Mouse (Mus musculus): Measurements from ENCODE around the gene Arfgap1.
A peak's percentile ranks its signal among the peaks of the same experiment; 100 is the strongest.

The Arfgap1 gene

DNA sequence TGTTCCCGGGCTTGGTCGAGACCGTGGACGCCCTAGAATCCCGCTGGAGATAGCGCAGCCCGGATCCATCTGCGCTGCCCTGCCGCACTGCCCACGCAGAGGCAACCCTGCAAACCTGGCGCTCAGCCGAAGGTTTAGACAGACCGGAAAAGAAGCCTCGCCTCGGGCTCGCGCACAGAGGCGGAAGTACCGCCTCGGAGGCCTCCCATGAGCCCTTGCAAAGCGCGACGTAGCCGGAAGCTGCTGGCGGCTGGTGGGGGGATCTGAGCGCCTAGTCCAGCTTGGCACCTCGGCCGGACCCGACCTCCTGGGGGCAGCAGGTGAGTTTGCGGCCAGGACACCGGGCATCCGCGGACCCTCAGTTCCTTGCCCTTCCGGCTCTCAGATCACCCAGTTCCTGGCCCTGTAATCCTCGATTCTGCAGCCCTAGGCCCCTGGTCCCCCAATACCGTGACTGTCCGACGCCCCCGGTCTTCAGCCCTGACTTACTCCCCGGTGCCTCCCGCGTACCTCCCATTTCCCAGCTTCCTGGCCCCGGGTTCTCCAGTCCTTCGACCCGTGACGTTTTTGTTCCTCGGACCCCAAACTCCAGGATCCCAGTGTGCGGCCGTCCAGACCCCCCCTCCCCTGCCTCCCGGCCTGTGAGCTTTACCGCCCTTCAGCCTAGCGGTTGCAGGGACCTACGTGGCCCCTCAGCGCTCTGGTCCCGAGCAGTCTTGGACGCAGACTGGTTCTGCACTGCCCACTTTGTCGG, at the start of gene Arfgap1:
Arfgap1 (plus strand) TSS at position 216 of the 754 bp plus-strand sequence.
- DNase-seq (ENCODE audit: low spot score in 2 of 2), result peak; percentile 79 to 90

DNA sequence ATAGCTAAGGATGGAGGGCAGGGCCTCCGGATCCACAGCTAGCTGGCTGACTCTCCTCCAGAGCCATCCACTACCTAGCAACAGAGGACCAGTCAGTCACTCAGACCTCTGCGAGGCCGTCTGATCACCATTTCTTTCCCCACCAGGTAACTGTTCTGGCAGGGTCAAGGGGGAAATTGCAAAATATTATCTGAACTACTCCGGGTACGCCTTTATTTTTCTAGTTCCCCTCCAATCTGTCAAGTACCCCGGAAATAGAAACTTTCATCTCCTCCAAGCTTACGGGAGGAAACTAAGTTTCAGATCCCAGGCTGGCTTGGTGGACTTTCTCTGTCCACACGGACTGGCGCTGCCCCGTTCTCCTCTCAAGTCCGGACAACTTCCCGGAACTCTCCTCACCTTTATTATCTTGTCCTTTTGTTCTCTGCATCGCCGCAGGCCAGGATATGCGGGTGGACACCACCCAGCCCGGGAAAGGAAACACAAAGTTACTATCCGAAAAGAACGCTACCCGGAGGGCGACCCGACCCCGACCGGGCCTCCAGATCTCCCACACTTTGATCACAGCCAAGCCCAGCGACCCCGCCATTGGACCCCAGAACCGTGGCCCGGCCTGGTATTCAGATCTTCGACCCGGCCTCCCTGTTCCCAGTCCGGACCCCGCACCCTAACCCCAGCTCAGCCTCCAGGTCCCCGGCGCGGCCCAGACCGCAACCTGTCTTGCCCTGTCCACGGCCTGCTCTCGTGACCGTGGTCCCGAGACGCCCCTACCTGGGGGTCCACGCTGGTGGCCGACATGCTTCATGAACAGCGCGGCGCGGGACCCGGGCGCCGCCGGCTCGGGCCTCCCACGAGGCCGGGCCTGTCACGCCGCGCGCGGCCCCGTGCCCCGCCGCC, 46.9 kb upstream of the Arfgap1 start:
- peak; percentile 60 to 64 for DNase-seq (ENCODE audit: low spot score in 2 of 2)

DNA sequence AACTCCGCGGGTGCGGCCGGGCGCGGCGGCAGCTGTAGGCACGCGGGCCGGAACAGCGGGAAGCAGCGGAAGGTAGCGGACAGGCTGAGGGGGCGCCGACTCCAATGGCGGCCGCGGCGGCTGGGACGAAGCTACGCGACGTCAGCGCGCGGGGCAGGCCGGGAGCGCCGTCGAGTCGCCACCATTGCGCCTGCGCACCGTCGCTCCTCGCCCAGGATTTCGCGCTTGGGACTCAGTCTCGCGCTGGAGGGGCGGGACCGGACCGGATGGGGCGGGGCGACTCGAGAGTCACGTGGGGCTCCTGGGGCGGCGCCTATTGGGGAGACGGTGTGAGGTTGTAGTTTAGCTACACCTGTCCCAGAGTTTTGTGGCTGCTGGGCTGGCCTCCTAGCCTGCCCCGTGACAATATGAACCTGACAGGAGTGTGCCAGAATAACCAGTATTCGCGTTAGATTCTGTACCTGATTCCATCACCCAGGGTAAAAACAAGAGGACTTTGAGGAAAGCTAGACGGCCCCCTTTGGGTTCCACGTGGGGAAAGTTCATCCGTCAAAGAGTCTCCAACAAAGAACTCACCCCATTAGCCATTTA, 46.1 kb upstream of the Arfgap1 start, which contains the start of gene Ythdf1:
Ythdf1 (minus strand) TSS at position 140 of the 591 bp plus-strand sequence.
- DNase-seq (ENCODE audit: low spot score in 2 of 2), result peak; percentile 98 to 99

DNA sequence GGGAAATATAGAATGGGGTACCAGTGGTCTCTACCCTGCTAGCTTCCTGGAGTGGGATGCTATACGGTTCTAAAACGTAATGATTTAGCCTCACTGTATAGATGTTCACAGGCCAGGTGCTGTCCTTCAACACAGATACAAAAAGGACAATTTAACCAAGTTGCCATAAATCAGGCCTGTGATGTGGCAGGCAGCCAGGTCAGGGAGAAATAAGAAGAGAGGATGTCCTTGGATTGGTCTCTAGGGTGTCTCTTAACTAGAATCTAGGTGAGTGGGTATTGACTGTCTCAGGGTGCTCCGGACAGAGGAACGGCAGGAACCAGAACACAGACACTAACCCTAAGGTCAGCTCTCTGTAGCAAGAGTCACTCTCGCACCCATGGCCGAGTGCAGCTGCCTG, 44.3 kb upstream of the Arfgap1 start:
- DNase-seq (ENCODE audit: low spot score in 2 of 2), result no peak

DNA sequence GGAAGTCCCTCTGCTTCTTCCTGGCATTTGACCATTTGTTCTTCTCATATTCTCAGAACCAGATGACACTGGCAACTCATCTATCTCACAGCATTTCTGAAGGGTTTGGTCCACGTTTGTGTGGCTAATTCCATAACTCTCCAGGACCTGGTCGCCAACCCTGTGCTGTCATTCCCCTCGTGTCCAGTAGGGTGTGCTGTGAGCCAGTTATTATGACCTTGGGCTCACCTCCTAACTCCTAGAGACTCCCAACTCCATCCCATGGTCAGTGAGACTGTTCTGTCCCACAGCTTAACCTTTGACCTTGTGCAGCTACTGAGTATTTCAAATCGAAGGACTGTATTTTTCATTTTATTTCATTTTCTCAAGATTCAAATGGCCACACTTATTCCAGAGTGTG, 41.8 kb upstream of the Arfgap1 start:
- DNase-seq (ENCODE audit: low spot score in 2 of 2), result peak; percentile 52 to 75

DNA sequence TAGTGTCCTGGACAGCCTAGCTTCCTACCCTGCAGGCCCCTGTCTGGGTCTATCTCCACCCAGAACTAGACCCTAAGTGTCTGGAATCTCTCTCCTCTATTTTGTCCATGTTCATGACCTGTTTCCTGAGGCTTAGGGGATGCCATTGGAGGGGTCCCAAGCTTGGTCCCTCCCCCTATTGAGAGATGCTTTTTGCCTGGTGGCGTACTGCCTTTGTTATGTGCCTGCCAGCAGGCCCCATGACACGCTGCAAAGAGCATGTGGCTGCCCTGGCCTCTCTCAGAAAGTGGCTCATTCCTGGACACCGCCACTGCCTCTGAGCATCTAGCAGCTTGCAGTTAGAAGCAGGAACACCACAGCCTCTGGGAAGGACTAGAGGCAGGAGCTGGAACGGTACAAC, 38.3 kb upstream of the Arfgap1 start, which contains the start of gene Birc7:
Birc7 (plus strand) TSS at position 301 of the 400 bp plus-strand sequence.
- DNase-seq (ENCODE audit: low spot score in 2 of 2), result no peak

DNA sequence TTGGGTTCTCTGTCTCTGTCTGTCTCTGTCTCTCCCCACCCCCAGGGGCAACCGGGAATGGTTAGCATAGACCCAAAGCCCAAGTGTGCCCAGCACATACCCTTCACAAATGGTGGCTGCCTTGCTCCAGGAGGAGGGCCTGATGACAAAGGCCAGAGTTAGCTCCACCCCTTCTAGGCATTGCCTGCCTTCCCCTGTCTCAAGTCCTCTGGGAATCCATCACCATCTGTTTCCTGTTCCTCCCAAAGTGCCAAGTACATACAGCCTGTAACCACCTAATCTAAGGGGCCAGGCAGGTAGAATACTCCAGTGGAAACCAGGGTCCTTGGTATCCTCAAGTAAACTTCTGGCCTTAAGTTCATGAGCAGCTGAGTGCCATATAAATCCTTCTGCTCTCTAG, 34.6 kb upstream of the Arfgap1 start:
- DNase-seq (ENCODE audit: low spot score in 2 of 2), result no peak

DNA sequence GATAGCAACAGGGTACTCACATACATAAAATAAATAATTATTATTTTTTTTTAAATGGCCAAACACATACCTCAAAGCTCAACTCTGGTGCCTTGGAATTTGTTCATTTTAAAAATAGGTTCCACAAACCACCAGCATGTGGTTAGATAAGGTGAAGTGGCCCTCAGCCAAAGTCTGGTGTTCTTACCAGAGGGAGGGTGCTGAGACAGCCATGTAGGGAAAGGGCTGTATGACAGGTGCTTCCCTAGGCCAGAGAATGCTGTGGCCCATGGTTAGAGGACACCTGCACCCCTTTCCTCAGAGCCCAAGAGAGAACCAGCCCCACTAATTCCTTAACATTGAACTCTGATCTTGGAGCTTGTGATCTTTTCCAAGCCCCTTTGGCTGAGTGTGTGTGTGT, 26.8 kb upstream of the Arfgap1 start:
- no peak for DNase-seq (ENCODE audit: low spot score in 2 of 2)

DNA sequence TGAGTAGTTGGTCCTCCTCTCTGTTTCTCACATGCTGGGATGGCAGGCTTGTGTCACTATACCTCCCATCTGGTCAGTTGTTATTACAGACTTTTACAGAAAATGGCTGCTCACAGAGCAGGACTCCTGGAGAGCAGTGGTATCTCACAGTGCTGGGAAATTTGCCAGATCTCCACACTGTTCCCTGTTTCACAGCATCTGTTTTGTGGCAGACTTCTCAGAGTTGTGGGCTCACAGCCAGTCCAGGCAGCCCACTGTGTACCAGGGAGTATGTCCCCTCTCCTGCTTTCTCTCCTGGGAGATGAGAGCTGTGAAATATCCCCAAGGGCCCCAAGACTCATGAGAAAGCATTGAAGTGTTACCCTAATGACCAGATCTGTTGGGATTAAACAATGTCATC, 25.2 kb upstream of the Arfgap1 start:
- no peak for DNase-seq (ENCODE audit: low spot score in 2 of 2)

DNA sequence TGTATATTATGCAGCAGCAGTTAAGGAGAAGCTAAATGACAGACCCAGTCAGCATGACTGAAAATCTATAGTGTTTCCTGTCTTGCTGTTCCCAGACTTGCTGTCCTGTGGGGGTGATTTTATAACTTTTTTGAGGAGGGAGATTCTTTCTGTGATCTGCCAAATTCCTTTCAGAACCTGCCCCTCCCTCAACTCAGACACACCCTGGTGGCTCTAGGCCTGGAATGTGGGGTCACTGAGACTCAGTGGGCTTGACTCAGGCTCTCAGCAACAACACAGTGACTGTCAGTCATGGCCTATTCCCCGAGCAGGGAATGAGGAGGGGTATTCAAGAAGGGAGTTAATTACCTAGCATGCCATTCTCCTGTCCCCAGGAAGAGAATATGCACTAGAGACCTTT, 17.1 kb upstream of the Arfgap1 start:
- DNase-seq (ENCODE audit: low spot score in 2 of 2), result no peak

DNA sequence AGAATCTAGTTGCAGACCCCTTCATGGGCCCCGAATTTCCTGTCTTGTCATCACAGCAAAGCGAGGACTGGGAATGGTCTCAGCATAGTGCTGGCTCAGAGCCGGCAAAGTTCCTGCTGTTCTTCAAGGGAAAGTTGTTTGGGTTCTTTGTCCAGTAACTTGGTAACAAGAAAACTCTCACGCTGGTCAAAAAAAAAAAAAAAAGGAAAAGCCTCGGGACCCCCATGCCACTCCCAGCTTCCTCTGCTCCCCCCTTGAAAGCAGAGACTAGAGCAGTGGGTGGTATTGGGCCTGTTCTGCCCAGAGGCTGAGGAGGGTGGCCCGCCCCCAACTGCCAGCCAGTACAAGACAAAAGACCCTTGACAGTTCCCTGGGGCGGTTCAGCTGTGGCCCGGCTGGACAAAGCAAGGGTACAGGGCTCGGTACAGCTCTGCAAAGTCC, 14.3 kb upstream of the Arfgap1 start:
- DNase-seq (ENCODE audit: low spot score in 2 of 2), result no peak

DNA sequence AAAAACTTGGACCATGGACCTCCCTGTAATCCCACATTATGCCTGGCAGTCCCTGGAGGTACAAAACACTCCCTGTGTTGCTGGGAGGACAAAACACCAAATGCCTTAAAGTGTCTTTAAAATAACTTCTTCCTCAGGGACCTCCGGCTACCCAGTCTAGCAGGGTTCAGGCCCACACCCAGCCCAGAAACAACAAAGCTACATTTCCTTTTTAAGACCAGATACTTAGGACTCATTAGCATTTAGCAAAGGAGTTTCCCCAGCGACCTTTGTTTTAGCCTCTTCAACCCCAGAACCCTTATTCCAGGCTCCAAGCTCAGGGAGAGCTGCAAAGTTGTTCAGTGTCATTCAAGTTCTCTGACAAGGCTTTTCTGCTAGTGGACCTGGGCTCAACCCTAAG, 13.4 kb upstream of the Arfgap1 start:
- no peak for DNase-seq (ENCODE audit: low spot score in 2 of 2)

DNA sequence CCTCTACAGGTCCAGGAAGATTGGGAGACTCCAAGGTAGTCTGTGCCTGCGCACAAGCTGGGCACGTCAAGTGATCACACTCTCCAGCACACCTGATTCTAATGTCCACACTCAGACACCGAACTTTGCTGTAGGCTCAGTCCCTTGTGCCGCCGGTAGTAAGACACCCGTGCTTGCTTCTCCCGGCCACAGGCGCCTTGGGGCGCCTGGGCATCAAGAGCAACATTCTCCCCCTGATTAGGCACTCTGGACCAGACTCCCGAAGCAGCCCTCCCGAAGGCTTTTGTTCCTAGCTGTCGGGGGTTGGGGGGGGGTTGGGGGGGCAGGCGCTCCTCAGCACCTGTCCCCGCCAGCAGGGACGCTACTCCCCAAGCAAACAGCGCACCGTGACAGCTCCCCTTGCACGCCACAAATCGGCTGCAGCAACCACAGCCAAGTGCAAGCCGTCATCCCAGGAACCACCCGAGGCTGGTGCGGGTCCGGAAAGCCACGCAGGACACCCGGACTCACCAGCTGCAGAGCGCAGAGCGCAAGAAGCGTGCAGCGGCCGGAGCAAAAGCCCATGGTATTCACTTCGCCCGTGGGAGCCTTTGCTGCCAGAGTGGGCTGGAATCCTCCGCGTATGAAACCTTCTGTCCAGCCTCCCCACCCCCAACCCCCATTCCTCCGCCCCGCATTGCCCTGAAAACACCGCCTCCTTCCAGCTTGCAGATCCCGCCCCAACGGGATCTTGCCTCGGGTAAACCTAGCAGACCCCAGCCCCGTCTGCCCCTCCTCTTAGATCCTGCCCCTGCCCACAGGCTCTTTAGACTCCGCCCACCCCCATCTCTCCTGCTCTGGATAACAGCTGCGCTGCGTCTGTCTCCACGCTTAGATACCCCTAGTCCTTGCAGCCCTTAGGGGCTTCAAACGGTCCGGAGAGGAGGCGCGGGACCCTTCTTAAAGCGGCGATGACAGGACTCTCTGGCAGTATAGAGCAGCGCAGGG, 12.7 kb upstream of the Arfgap1 start, which contains the start of gene Nkain4:
Nkain4 (minus strand) TSS at position 639 of the 987 bp plus-strand sequence.
- DNase-seq (ENCODE audit: low spot score in 2 of 2), result no peak

DNA sequence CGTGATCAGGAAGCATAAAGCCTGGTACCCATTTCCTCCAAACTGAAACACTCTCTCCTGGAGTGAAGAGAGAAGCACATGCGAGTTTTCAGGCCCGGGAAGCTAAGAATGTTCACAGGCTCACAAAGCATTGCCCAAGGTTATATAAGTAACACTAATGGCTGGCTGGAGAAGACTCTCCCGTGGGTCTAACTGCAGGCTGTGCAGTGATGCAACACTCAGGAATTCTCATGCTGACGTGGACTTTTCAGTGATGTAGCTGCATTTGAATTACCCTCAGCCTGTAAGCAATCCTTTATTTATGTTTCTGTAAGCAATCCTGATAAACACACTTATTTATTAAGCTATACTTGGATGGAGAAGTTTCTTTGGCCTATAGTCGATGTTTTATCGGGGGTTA, 7.4 kb upstream of the Arfgap1 start:
- no peak for DNase-seq (ENCODE audit: low spot score in 2 of 2)

DNA sequence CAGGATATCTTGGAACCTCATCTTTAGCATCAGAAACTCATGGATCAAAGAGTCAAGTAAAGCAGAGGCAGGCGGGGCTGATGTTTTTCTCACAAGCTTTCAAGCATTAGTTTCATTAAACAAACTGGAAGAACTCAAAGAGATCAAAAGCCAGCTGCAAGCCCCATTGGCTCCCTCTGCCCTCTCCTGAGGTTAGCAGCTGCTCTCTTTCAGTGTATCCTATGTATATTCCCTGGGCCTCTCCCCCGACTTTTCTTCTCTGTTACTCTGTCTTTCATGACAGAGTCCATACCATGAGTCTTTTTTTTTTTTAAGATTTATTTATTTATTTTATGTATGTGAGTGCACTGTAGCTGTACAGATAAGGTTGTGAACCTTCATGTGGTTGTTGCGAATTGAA, 6.8 kb upstream of the Arfgap1 start:
- DNase-seq (ENCODE audit: low spot score in 2 of 2), result no peak

DNA sequence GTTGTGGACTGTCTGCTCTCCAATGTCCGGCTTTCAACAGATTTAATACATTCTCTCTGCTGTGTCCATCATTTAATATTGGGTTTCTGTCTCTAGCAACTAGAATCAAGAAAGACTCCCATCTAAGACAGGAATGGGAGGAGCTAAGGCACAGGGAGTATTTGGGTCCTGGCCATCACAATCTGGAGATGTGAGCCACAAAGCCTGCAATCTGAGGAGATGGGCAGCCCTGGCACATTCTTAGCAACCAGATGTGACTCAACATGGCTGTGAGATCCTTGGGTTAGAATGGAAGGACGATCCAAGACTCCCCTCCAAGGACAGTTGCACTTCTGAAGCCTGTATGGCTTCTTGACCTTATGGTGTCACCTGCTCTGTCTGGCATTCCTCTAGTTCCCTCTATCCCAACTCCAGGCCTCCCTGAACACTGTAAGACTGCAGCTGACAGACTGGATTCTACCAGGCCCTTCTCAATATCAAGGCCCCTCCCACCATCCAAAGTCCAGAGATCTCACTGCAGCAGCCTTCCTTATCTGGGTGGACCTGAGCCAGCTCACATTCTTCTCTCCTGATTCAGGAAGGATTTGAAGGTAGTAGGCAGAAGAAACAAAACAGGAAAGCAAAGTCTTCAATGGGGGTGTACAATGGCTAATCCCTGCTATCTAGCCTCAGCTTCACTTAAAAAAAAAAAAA, 4.3 kb upstream of the Arfgap1 start:
- DNase-seq (ENCODE audit: low spot score in 2 of 2), result no peak

DNA sequence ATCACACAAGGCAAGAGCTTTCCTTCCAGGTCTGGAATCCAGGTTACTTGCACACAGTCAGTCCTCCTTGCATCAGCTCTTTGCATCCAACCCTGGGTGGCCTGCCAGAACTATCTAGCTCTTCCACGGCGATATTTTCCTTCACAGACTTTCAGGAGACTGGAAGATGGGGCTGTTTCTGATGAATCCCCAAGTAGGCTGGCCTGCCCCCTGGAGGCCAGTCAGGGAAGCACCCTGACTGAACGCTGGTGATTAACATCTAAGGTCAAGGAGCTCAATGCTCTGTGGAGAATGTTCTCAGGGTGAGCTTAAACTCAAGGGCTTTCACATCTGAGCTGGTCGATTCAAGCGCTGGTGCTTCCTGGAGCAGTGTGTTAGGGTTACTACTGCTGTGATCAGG, 3.1 kb upstream of the Arfgap1 start:
- DNase-seq (ENCODE audit: low spot score in 2 of 2), result peak; percentile 51 to 78

DNA sequence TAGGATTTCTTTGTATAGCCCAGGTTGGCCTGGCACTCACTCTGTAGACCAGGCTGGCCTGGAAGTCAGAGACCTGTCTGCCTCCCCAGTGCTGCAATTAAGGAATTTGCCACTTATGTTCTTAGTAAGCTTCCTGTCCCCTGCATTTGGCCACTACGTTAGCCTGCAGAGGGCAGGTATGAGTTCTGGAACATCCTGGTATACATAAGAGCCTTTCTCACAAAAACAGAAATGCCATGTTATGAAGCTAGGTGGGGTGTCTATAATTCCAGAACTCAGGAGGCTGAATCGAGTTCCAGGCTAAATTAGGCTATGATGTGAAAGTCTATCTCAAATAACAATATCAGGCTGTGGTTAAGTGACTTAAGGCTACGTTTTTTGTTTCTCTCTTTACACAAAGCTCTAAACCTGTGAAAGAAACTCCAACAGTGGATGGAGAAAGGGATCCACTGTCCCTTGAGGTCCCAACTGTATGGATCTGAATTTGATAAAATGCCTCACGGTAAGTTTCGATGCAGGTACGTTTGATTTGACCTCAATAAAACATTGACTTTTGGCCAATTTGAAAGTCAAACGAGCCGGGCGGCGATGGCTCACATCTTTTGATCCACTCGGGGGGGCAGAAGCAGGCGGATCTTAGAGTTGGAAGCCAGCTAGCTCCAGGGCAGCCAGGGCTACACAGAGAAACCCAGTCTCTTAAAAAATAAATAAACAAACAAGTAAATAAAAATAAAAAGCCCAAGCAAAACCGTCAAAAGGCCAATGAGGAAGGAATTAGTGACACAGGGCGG, 738 bp upstream of the Arfgap1 start:
- peak in 1 of 2 experiments; percentile 34 for DNase-seq (ENCODE audit: low spot score in 2 of 2)

DNA sequence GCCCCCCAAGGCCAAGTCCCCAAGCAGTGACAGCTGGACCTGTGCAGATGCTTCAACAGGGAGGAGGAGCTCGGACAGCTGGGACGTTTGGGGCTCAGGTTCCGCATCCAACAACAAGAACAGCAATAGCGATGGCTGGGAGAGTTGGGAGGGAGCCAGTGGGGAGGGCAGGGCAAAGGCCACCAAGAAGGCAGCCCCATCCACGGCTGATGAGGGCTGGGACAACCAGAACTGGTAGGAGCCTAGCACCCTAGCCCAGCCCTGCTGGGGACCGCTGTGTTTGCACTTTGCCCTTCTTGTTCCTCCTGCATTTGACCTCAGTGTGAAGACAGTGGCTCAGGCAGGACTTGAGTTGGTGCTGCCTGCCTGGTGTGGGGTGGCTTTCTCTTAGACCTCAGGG, 14.1 kb downstream of the Arfgap1 start:
- DNase-seq (ENCODE audit: low spot score in 2 of 2), result no peak

DNA sequence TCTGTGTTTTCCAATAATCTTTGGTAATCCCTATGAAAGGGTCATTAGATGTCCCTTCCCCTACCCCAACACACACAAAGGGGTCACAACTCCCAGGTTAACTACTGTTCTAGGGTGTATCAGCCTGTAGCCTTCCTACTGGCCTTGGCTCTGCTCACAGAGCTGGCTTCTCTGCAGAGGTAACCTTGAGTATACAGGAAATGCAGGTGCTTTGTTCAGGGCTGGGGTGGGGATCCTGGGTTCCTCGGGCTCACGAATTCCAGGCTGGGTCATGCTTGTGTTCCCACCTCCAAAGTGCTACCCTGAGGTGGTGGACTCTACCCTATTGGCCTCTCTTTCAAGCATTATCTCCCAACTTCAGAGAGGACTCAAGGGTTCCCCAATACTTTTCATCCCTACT, 18.6 kb downstream of the Arfgap1 start:
- no peak for DNase-seq (ENCODE audit: low spot score in 2 of 2)
